Mouse (Mus musculus) 3T3-L1 (cell line): ENCODE data around the gene Fscn2.
A peak's percentile ranks its signal among the peaks of the same experiment; 100 is the strongest.

ENCODE experiments used
- DNase-seq: peaks from one replicate; pipeline ENCODE4 v3.0.0-alpha.2; 2015; ENCODE audit warnings: low read depth, low spot score

The Fscn2 gene

GRCm38 (mm10) chr11:120357791-120358401 lies 3.4 kb upstream of the Fscn2 start:
- peak; percentile 52 for DNase-seq

- DNase-seq: no peak
Measured at GRCm38 (mm10) chr11:120359391-120359790, 1.9 kb upstream of the Fscn2 start.

- no peak for DNase-seq
Measured at GRCm38 (mm10) chr11:120360062-120360461, 1.3 kb upstream of the Fscn2 start.

- DNase-seq: no peak
Measured at GRCm38 (mm10) chr11:120360755-120361154, 579 bp upstream of the Fscn2 start.

GRCm38 (mm10) chr11:120362891-120363290 lies 1.6 kb downstream of the Fscn2 start:
- DNase-seq: no peak

- DNase-seq: no peak
Measured at GRCm38 (mm10) chr11:120366443-120367027, 5.2 kb downstream of the Fscn2 start.

GRCm38 (mm10) chr11:120369656-120370055 lies 8.3 kb downstream of the Fscn2 start:
- DNase-seq: peak; percentile 63

GRCm38 (mm10) chr11:120373025-120373424 lies 11.7 kb downstream of the Fscn2 start:
- no peak for DNase-seq

GRCm38 (mm10) chr11:120373820-120374586 lies 12.7 kb downstream of the Fscn2 start:
- DNase-seq: no peak

GRCm38 (mm10) chr11:120375324-120375723 lies 14.0 kb downstream of the Fscn2 start:
- no peak for DNase-seq

- no peak for DNase-seq
Measured at GRCm38 (mm10) chr11:120376302-120377160, 15.2 kb downstream of the Fscn2 start.

- no peak for DNase-seq
Measured at GRCm38 (mm10) chr11:120377337-120377736, 16.0 kb downstream of the Fscn2 start.

GRCm38 (mm10) chr11:120378031-120378610 lies 16.8 kb downstream of the Fscn2 start:
- peak; percentile 32 for DNase-seq

GRCm38 (mm10) chr11:120378611-120379540 lies 17.5 kb downstream of the Fscn2 start, which contains the start of gene Faap100:
Faap100 (minus strand) TSS chr11:120378764.
- peak; percentile 94 for DNase-seq

- DNase-seq: no peak
Measured at GRCm38 (mm10) chr11:120380271-120380670, 18.9 kb downstream of the Fscn2 start.

GRCm38 (mm10) chr11:120381157-120381556 lies 19.8 kb downstream of the Fscn2 start:
- DNase-seq: no peak

- no peak for DNase-seq
Measured at GRCm38 (mm10) chr11:120382509-120382908, 21.2 kb downstream of the Fscn2 start.

- DNase-seq: no peak
Measured at GRCm38 (mm10) chr11:120386632-120387031, 25.3 kb downstream of the Fscn2 start.

GRCm38 (mm10) chr11:120387157-120387556 lies 25.8 kb downstream of the Fscn2 start:
- DNase-seq: peak; percentile 69

GRCm38 (mm10) chr11:120388580-120388979 lies 27.2 kb downstream of the Fscn2 start:
- DNase-seq: no peak
